Mouse (Mus musculus) MEL-GATA-1-ER (cell line): ENCODE measurements around the gene Gm45140.

Source experiments
- DNase-seq: peaks from one replicate; pipeline ENCODE4 v3.0.0-alpha.2; 2012; ENCODE audit warnings: low read depth; ENCODE audit errors: extremely low read depth

The Gm45140 gene

DNA sequence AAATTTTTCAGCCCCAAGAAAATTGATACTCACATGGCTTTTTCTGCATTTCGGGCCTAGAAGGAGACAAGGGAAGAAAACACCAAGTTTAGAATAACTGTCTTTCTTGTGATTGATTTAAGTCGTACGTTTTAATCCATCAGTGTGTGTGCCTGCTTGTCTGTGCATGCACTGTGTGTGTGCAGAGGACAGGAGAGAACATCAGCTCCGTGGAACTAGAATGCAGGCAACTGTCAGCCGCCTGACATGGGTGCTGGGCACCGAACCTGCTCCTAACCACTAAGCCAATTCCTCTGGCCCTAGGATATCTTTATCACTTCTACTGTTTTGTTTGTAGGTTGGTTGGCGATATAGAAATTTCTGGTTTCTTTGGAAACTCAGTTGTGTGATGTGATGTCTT is at the start of gene Gm45140:
Gene Gm45140 (minus strand): TSS at position 101 of the 400 bp plus-strand sequence.
- no peak for DNase-seq

DNA sequence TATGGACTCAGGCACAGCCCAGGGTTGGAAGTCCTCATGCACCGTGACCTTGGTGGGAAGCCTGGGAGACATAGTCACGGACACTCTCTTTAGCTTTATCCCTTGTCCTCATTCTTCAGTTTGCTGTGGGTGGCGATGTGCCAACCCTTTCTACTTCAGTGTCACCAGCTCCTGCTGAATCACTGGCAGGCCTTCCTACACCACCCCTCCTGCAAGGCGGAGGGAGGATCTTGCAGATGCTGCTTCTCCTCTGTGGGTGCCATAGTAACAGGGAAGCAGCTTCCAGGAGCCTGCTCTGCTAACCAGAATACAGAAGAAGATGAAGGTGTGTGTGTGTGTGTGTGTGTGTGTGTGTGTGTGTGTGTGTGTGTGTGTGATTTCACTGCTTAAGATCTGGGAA is 47.2 kb upstream of the Gm45140 start:
- no peak for DNase-seq

DNA sequence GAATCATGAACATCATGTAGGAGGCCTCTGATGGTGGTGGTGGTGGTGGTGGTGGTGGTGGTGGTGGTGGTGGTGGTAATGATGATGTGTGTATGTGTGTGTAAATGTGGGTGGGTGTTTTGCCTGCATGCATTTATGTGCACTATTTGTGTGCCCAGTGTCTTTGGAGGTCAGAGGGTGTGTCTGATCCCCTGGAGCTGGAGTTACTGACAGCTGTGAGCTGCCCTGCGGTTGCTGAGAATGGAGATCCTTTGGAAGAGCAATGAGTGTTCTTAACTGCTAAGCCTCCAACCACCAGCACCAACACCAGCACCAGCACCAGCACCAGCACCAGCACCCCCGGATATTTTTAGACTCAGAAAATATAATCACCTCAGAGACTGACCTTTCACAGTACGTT is 46.6 kb upstream of the Gm45140 start:
- DNase-seq = no peak

DNA sequence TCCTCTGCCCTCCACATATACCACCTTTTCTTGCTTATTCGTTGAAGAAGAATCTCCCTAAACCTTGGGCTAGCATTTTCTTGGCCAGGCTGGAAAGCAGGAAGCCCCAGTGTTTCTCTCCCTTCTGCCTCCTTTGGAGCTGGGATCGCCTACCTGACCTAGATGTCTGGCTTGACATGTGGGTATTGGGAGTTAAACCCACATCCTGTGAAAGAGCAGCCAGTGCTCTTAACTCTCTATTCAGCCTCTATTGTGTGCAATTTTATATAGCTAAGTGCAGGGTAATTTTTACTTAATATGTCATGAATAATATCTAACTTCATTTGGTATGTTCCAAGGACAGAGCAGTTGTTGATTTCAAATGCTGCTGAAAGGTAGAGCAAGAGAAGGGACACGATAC is 44.0 kb upstream of the Gm45140 start:
- no peak for DNase-seq

DNA sequence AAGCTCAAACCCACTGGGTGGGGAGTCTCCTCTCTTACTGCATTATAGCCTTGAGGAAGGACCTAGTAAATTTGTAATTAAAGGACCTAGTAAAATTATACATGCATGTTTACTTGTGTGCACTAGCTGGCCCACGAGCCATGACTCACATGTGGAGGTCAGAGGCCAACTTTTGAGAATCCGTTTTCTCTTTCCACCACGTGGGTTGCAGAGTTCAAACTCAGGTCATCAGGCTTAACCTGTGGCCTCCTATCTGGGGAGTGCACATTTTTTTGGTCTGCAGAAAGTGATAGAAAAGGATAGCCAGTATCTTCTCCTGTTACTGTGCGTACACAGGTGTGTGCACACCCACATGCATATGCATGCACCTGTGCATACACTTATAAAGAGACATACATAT is 43.4 kb upstream of the Gm45140 start:
- DNase-seq = no peak

DNA sequence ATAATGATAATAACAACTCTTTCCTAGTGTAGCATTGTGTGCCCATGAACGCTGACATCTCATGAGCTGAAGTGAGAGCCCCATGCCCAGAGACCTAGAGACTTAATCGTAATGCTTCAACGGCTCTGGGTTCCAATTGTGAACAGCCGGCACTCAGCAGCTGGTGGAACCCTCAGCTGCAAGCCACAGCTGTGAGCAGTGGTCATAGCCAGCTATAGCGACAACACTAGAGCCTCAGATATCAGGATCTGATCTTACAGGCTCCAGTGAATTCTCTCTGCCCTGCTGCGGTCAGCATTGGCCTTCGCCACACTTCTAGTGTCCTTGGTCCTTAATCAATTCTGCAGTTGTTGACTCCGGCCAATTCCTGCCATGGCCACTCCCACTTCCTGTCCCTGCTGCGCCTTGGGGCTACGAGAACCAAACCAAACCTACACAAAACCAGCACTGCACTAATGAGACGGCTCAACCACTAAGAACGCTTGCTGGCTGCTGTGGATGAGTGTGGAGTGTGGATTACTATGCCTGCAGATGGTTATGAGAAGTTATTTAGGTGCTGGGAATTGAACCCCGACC is 40.6 kb upstream of the Gm45140 start:
- DNase-seq = no peak

DNA sequence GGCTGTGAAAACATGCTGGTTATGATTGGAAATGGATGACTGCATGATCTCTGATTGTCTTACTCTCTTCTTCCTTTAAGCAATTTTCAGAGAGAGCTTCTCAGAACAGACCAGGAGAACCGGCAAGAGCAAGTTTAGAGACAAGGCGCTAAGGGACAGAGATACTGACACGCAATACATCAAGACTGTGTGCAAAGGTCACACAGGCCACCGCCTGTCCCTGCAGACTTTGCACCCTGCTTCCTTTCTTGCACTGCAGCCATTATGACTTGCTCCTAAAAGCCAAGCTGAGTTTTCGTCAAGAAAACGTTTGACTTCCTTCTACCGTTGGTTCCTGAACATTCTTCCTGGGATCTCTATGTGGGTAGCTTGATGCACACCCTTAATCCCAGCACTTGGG is 40.0 kb upstream of the Gm45140 start:
- no peak for DNase-seq

DNA sequence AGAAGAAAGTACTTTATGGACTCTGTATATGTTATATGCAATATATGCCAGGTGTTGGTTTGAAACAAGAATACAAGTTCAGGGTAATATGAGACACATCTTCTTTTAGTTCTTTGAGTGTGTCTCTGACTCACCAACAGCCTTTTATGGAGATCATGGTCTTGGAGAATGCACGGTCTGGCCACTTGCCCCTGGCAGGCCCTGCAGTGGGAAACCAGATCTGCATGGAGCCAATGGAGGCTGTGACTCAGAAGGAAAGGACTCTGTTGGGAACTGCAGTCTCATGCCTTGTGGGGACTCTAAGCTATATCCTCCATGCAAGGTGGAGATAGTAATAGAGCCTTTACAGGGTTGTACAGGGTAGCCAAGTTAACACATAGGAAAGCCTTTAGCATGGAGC is 39.5 kb upstream of the Gm45140 start:
- no peak for DNase-seq

DNA sequence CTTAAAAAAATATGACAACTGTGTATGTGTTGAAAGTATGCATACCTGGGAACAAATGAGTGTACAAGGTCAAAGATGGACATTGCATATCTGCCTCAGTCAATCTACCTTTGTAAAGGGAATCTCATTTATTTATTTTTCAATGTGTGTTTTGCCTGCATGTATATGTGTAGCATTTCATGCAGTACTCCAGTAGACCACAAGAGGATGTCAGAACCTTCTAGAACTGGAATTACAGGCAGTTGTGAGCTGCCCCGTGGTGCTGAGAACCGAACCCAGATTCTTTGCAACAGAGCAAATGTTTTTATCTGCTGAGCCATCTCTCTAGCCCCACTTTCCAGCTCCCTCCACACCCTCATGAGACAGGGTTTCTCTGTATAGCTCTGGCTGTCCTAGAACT is 38.4 kb upstream of the Gm45140 start:
- DNase-seq = no peak

DNA sequence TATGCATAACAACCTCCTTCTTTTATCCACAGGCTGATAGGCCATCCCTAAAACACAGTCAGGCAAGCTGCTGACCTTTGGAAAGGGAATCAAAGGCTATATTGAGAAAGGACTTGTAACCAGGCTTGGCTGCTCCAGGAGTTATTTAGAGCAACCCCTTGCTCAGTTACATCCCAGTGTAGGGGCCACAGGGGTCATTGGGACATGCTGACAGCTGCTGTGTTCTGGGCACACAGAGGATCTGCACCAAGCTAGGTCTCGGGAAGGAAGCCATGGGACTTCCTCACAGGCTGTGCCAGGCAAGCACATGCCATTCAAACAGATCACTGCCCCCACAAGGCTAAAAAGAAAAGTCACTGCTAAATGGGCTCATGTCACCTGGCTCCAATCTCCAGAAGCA is 37.5 kb upstream of the Gm45140 start:
- DNase-seq = no peak

DNA sequence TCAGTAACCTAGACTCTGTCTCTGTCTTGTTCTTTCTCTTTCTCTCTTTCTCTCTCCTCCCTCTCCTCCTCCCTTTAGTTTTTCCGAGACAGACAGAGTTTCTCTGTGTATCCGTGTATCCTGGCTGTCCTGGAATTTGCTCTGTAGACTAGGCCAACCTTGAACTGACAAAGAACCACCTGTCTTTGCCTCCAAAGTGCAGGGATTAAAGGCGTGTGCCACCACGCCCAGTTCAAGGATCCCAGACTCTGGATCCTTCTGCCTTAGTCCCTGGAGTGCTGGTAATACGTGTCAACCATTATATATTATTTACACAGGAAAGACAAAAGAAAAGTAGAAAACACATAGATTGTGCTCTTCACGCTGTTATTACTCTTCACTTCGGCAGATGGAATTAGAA is 35.6 kb upstream of the Gm45140 start:
- no peak for DNase-seq

DNA sequence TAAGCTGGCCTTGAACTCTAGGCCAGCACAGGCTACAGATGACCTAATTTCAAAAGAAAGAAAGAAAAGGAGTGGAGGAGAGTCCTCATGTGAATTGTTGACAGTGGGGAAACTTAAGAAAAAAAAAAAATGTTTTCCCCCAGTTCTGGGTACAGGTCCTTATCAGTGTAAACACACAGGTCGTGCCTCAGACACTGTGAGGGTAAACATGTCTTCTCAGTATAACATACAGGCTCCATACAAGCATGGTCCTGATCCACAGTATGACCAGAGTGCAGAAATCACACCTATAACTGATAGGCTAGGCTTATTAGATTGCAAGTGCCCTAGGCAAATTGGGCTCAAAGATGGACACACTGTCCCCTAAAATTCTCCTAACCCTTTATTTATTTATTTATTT is 34.8 kb upstream of the Gm45140 start:
- no peak for DNase-seq

DNA sequence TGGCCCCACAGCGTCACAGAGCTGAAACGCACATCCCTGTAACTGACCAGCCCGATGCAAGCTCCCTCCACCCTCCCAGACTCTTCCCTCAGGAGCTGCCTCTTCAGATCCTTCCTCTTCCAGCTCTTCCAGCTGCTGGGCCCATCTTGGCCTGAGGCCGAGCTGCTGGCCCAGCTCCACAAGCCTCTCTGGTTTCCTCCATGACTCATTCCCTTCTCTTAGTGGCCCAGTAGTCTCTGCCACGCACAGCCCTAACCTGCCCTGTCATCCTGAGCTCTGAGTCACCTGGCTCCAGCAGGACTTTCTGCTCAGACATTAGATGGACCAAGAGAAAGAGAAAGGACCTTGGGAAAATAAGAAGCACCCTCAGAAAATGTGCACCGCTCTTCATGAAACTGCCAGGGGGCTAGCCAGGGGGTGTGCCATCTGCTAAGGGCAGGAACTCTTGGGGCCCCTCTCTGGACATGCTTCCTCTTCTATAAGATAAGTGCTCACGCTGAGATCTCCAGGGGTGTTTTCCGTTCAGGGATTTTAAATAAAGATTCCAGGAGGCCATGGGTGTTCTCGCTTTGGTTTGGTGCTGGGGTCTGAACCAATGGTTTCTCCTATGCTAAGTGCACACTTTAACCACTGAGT is 33.4 kb upstream of the Gm45140 start:
- DNase-seq = no peak

DNA sequence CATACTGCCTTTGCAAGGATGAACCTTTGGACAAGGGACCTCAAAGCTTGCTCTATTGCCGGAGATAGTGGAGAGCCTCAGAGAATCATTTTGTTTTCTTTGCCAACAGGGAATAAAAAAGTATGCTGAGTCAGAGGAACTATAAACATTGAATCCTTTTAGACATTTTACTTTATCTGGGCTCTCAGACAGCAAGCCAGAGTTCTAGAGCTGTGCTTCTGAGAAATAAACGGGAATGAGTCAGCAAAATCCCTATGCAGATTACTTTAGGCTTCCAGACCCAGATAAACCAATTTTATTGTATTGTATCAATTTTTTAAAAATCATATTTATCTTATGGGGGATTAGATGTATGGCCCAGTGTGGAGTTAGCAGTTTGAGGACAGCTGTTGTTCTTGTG is 31.7 kb upstream of the Gm45140 start:
- DNase-seq = peak; percentile 59

DNA sequence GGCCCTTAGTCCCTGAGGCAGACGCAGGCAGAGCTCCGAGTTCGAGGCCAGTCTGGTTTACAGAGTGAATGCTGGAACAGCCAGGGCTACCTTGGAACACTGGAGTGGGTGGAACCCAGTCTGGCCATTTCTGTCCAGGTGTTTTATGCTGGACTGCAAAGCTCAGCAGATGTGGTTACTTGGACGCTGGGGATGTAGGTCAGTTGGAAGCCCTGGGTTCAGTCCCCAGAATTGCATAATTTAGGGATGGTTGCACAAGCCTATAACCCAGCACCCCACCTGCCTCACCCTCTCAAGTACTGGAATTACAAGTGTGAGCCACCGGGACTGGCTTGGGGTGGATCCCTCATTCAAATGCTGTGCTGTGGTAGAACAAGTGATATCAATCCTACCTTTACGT is 30.6 kb upstream of the Gm45140 start:
- no peak for DNase-seq

DNA sequence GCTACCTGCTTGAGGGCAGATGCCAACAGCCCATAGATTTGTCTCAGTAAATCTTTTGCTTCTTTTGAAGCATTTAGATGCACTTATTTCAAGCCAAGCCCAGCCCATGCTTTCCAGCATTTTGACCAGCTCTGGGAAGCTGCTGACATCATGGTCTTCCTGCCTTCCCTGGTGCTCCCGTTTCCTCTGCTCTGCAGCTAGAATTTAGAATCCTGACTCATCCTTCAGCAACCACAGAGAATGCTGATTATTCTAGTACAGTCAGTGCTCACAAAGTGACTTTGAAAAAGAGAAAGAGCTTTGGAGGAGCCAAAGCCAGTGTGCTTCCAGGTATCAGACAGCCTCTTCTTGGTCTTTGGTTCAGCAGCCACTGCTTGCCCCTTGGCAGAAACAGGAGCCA is 21.5 kb upstream of the Gm45140 start:
- DNase-seq = no peak

DNA sequence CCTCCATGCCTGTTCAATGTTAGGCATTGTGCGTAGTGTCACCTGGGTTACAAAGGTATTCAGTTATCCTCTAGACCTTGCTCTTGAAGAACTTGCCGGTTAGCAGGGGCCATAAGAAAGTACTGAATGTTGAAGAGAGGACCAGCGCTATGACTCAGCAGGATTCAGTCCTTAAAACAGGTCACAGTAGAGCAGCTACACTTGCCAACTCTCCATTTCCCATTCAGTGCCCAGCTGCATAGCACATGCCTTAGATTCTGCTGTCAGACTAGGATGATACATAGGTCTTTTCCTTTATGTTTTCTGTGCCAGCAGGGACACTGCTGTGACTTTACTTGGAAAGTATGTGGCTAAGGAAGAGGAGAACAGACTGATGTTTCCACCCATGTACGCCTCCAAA is 17.9 kb upstream of the Gm45140 start:
- no peak for DNase-seq

DNA sequence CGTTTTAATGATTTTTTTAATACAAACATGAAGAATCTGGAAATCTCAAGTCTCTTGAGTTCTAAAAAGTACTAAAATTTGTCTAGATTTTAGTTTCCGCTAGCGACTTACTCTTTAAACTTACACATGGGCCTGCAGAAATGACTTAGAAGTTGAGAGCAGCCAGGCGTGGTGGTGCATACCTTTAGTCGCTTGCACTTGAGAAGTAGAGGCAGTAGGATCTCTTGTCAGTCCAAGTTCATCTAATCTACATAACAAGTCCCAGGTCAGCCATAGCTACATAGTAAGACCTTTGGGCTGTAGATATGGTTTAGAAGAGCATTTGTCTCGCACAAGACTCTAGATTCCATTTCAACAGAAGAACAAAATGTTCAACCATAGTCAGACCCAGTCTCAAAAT is 16.3 kb upstream of the Gm45140 start:
- no peak for DNase-seq

DNA sequence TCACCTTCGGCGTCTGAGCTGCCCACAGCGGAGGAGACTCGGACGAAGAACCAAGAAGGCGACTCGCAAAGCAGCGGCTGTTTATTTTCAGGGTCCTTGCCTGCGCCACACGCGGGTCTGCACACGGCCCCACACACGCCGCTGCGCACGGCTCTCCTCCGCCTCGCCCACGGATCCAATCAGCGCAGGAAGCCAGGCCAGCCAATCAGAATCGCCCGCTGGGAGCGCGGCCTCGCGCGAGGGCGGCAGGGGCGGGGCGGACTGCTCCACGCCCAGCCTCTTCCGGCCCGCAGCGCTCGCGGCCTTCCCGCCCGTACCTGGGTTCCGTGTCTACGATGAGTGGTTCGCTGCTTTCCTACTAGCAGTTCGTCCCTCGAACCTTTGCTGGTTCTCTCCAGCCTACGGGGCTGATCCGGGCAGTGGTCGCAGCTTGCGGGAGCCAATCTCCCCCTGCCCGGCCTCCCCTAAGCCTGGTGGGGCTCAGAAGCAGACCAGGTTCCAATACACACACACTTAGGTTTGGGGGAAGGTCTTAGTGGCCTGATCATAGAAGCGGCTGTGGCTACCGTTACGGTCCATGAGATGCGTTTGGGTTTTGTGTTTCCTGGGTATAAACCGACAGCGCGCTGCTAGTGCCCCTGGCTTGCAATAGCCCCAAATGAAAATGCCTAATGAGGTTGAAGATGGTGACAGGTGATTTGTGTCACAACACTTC is 15.5 kb upstream of the Gm45140 start, which contains the start of gene Cnbp:
Gene Cnbp (minus strand): TSS at position 207 of the 715 bp plus-strand sequence.
- peak; percentile 83 for DNase-seq

DNA sequence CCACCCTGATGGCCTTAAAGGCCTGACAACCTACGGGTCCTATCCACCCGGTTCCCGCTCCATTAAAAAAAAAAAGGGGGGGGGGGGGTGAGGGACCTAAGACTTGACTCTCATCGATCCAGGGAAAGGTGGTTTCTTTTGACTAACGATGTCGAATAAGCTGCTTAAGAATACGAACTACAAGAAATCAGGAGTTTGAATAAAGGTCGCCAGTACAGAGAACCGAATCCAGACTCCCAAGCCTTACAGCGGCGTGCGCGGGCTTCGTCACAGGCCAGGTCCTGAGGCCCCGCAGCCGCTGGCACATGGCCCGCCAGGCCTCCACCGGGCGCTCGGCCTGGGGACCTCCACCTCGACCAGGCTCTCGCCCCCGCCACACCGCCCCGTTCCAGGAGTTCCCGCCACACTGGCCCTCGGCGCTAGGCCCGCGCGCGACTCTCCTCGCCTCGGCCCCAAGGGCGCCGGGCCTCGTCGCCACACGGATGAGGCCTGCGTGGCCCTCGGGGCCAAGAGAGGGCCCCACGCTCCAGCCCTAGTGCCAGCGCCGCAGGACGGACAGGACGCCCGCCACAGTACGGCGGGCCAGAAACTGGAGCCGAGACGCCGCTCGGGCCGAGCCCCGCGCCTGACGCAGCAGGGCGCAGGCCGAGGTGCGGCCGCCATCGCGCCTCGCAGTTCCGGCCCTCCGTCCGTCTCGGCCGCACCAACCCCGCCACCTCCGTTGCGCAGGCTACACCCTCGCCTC is 14.7 kb upstream of the Gm45140 start:
- no peak for DNase-seq

DNA sequence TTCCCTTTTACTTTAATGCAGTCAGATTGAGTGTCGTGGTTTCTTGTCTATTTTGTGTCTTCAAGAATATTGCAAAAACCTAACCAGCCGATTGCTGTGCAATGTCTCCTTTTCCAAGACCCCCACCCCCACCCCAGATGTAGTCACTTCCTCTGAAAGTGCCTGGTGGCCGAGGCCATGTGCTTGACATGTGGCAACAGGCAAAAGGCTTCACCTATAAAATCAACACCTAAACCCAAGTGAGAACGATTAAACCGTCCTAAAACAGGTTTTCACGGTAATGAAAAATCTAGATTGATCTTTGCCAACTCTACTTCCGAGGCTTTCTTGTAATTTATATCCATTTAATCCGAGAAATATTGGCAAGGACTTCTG is 14.2 kb upstream of the Gm45140 start:
- DNase-seq = peak; percentile 65

DNA sequence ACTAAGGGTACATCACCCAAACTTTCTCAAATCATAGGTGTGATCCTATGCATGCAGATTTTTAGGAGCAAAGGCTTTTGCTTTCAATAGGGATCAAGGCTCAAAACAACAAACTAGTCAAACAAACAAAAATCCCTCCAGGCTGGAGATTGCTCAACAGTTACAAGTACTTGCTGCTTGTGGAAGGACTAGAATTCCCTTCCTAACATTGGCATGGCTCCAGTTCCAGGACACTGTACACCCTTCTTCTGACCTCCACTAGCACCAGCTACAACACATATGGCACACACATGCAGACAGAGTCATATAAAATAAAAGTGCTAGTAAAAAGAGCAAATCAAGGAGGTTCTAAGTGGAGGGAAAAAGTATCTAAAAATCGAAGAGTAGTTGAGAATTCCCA is 11.2 kb upstream of the Gm45140 start:
- DNase-seq = no peak
